Mouse (Mus musculus): ENCODE results near the gene Ppm1b.

DNA sequence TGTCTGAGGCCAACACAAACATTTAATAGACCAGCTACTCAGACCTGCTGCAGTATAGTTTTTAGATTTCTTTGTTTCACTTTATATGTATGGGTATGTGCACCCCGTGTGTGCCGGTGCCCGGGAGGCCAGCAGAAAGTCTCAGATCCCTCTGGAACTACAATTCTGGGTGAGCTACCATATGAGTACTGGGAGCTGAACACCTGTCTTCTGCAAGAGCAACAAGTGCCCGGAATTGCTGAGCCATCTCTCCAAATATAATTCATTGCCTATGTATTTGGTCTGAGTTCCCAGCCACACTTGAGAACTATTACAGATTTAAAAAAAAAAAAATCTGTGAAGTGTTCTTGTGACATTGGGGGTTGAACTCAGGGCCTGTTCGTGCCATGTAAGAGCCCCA, 19.7 kb upstream of the Ppm1b start:
- TF ChIP-seq CTCF (IDR thresholded peaks at IDR 0.05; ENCODE audit: control insufficient read depth, insufficient read depth, insufficient replicate concordance, low read depth, low read length) (no peak), POLR2A (IDR thresholded peaks at IDR 0.05; ENCODE audit: control insufficient read depth, low read depth, low read length) (no peak)

Measured in testis, adult 2 months (tissue).